Mouse (Mus musculus): ENCODE data around the gene Mrgpre. TPM values are rescaled to one million over a fixed set of nuclear protein-coding genes. Genes with fewer than 3 reads are reported as not detected.

The Mrgpre gene
- 0.57 TPM for polyA plus RNA-seq (2014; fragmentation: Illumina TruSeq; extraction: RNeasy Lipid Tissue Mini Kit (QIAGEN cat#74804); ENCODE audit: low read depth, low replicate concordance)

DNA sequence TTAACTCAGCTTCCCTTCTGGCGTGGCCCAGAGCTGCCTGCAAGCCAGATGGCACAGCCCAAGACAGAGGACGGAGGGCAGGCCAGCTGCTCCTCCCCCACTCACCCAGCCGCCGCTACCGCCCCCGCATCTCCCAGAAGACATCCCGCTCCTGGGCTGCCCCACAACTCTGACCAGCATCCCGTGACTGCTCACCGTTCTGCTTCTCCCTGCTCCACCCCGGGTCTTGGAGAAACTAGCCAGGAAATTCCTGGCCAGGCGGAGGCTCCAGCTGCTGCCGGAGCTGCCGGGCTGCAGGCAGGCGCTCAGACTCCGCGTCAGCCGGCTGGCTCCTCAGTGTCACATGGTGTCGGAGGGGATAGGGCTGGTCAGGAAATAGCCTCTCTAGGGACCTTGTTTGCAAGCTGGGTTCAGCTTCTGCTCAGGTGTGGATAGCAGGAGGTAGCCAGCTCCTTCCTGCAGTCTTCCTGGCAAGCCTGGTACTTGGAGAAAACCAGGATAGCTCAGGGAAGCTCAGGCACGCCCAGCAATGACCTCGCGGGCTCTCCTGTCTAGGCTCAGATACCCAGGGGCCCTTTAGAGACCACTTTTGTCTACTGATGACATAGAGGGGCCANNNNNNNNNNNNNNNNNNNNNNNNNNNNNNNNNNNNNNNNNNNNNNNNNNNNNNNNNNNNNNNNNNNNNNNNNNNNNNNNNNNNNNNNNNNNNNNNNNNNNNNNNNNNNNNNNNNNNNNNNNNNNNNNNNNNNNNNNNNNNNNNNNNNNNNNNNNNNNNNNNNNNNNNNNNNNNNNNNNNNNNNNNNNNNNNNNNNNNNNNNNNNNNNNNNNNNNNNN, at the start of gene Mrgpre:
Gene Mrgpre, minus strand, starts transcription at position 505 of the 834 bp plus-strand sequence.

DNA sequence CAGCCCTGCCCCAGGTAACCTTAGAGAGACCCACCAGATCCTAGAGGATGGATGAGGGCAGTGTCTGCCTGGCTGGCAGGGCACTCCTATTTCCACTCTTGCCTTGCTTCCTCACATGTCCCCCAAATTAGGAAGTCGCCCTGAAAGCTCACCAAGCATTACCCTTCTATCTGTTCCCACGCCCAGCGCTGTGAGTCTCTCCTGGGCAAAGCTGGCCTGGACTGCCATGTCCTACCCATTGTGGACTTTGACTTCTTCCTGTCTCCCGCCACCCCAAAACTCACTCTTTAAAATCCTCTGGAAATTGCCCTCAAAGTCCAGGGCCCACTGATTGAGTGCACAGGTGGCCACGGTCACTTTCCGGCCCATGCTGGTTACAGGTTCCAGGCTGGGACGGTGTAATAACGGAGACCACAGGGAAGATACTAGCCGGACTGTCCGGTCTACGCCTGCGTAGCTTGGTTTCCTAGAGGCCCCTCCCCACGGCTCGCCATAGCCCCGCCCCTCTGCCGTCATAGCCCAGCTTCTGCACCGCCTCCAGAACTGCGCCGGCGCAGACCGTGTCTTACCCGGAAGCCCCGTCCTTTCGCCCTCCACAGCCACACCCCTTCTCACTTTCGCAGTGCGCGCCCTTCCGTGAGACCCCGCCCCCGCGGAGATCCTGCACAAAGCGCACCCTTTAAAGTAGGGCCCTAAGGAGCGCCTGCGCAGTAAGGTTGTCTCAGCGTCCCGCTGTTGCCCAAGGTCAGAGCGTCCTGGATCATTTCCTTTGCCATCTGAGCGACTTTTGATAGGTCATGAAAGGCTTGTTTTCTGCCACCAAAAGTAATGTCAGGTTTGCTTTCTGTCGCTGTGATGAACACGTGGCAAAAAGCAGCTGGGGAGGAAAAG, 38.3 kb upstream of the Mrgpre start, which contains the start of the genes Nadsyn1 and Dhcr7:
Gene Nadsyn1, minus strand, starts transcription at position 475 of the 891 bp plus-strand sequence.
Gene Dhcr7, plus strand, starts transcription at position 771 of the 891 bp plus-strand sequence.

DNA sequence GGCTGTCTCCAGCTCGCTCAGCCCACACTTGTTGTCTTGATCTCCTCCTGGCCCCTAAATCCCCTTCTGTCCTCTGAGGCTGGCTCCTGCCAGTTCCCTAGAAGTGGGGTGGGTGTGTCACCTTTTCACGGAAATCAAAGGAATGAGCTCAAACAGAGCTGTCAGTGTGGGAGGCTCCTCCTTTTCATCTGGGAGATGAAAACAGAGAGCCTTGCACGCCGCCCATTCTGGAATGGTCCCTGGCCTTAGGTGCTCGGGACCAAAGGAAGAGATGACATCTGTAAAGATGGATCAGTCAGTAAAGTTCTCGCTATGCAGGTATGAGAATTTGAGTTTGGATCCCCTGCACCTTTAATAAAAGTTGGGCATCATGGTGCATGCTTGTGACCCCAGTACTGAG, 17.4 kb downstream of the Mrgpre start, which contains the start of gene Mrgprg:
Gene Mrgprg, minus strand, starts transcription at position 101 of the 400 bp plus-strand sequence.

DNA sequence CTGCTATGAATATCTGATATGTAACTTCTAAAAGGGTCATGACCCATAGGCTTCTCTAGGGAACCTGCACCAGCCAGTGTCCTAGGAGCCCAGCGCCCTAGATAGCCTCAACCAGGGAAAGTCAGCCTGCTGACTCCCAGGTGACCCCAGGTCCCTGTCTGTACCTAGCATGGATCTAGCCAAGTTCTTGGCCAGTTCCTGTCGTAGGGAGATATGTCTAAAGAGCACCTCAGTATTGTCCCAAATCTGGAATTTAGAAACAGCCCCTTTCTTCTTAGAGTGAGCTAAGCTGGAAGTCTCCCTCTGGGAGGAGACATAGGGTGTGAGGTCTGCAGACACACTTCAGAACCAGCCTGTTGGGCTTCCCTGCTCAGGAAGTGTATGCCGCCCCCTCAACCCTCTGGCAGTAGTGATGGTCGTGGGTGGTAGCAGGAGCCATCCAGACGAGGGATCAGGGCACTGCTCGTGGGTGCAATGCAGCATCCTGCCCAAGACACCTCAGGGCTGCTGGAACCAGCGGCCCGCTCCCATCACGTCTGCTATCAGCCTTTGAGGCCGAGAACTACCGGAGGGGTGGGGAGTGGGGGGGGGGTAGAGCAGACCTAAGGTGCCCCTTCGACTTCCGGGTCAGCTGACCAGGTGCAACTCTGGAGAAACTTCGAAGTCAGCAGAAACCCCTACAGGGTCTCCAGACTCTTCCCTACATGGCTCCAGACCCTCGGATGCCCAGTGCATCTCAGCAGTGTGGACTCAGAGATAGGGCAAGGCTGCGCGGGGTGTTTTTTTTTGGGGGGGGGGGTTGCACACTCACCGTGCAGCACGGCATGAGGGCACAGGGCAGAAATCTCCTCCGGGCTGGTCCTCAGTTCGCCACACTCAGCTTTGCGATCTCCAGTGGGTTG, 27.9 kb downstream of the Mrgpre start, which contains the start of gene Osbpl5:
Gene Osbpl5, minus strand, starts transcription at position 861 of the 902 bp plus-strand sequence.

Other genes with a start within 250 kb of the Mrgpre start
- gene Nap1l4, start 235.4 kb downstream of the Mrgpre start, polyA plus RNA-seq (2014; fragmentation: Illumina TruSeq; extraction: RNeasy Lipid Tissue Mini Kit (QIAGEN cat#74804); ENCODE audit: low read depth, low replicate concordance), result 81.0 TPM
- gene Cars, start 184.4 kb downstream of the Mrgpre start, polyA plus RNA-seq (2014; fragmentation: Illumina TruSeq; extraction: RNeasy Lipid Tissue Mini Kit (QIAGEN cat#74804); ENCODE audit: low read depth, low replicate concordance), result 25.4 TPM
- gene Tnfrsf26, start 155.8 kb downstream of the Mrgpre start, polyA plus RNA-seq (2014; fragmentation: Illumina TruSeq; extraction: RNeasy Lipid Tissue Mini Kit (QIAGEN cat#74804); ENCODE audit: low read depth, low replicate concordance), result 0.46 TPM
- gene Tnfrsf22, start 134.8 kb downstream of the Mrgpre start, polyA plus RNA-seq (2014; fragmentation: Illumina TruSeq; extraction: RNeasy Lipid Tissue Mini Kit (QIAGEN cat#74804); ENCODE audit: low read depth, low replicate concordance), result 1.4 TPM
- gene Tnfrsf23, start 98.6 kb downstream of the Mrgpre start, polyA plus RNA-seq (2014; fragmentation: Illumina TruSeq; extraction: RNeasy Lipid Tissue Mini Kit (QIAGEN cat#74804); ENCODE audit: low read depth, low replicate concordance), result 1.7 TPM
- gene Osbpl5, start 27.5 kb downstream of the Mrgpre start, polyA plus RNA-seq (2014; fragmentation: Illumina TruSeq; extraction: RNeasy Lipid Tissue Mini Kit (QIAGEN cat#74804); ENCODE audit: low read depth, low replicate concordance), result 15.0 TPM
- 0.36 TPM for gene Mrgprg, start 17.5 kb downstream of the Mrgpre start, polyA plus RNA-seq (2014; fragmentation: Illumina TruSeq; extraction: RNeasy Lipid Tissue Mini Kit (QIAGEN cat#74804); ENCODE audit: low read depth, low replicate concordance)
- gene Nadsyn1, start 38.3 kb upstream of the Mrgpre start, polyA plus RNA-seq (2014; fragmentation: Illumina TruSeq; extraction: RNeasy Lipid Tissue Mini Kit (QIAGEN cat#74804); ENCODE audit: low read depth, low replicate concordance), result 9.4 TPM
- gene Dhcr7, start 38.6 kb upstream of the Mrgpre start, polyA plus RNA-seq (2014; fragmentation: Illumina TruSeq; extraction: RNeasy Lipid Tissue Mini Kit (QIAGEN cat#74804); ENCODE audit: low read depth, low replicate concordance), result 9.7 TPM
- 6.6 TPM for gene Gm498, start 82.3 kb upstream of the Mrgpre start, polyA plus RNA-seq (2014; fragmentation: Illumina TruSeq; extraction: RNeasy Lipid Tissue Mini Kit (QIAGEN cat#74804); ENCODE audit: low read depth, low replicate concordance)
- 1.3 TPM for gene Shank2, start 217.4 kb upstream of the Mrgpre start, polyA plus RNA-seq (2014; fragmentation: Illumina TruSeq; extraction: RNeasy Lipid Tissue Mini Kit (QIAGEN cat#74804); ENCODE audit: low read depth, low replicate concordance)